Mouse (Mus musculus): Measurements from ENCODE around the gene Pappa2.

Gene Pappa2

DNA sequence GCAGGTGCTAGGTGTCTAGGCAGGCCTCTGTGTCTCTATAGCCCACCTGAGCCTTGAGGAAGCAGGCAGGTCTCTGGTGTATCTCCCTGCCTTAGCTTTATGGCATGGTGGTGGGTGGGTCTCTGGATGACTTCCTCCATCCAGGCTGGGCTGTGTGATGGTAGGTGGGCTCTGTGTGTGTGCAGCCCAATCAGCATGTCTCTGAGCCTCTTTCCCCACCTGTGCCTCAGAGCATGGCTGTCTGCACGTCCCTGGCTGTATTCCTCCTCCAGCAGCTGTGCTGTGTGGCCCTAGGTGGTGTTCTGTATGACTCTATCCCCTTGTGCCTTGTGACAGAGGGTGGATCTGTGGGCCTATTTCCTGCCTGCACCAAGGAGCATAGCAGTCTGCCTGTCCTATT lies at the start of gene Pappa2:
Gene Pappa2 (minus strand): TSS at position 101 of the 400 bp plus-strand sequence.
- no peak for TF ChIP-seq POU5F1 (IDR thresholded peaks at IDR 0.05; ENCODE audit: borderline replicate concordance, low read length)
- no peak for TF ChIP-seq CTCF (conservative IDR thresholded peaks at IDR 0.05; ENCODE audit: low read length)
- no peak for TF ChIP-seq NANOG (IDR thresholded peaks at IDR 0.05; ENCODE audit: borderline replicate concordance, low read length)
- Histone ChIP-seq H3K4me3 (replicated peaks; ENCODE audit: low read length) (no peak within 1 kb of the TSS), H3K4me1 (replicated peaks; ENCODE audit: low read depth, low read length) (no peaks in the 10 kb centered on the region), H3K9me3 (ENCODE audit: low read length) (no peaks in the 10 kb centered on the region), H3K36me3 (ENCODE audit: insufficient read depth, low read length) (no peaks in the 10 kb centered on the region), H3K27me3 (ENCODE audit: insufficient read depth, low read length) (no peaks in the 10 kb centered on the region)

DNA sequence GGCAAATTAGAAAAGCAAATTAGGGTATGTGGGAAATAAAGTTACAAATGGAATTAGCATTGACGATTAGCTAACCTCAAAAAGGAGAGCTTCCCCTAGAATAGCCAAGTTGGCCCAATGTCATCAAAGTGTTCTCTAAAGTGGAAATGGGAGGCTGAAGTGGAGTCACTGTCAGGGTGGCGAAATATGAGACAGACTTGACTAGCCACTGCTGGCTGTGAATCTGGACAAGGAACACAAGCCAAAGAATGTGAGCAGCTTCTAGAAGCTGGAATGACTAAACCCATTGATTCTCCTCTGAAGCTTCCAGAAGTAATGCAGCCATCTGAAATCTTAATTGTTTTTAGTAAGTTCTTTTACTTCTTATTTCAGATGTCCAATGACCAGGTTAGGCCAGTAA lies 48.8 kb upstream of the Pappa2 start:
- H3K27me3 ChIP-seq (ENCODE audit: insufficient read depth, low read length): no peaks in the 10 kb centered on the region
- no peaks in the 10 kb centered on the region for H3K4me1 ChIP-seq (replicated peaks; ENCODE audit: low read depth, low read length)
- no peaks in the 10 kb centered on the region for H3K36me3 ChIP-seq (ENCODE audit: insufficient read depth, low read length)
- no peak for TF ChIP-seq NANOG (IDR thresholded peaks at IDR 0.05; ENCODE audit: borderline replicate concordance, low read length)
- H3K4me3 ChIP-seq (replicated peaks; ENCODE audit: low read length): no peak overlapping the region
- H3K9me3 ChIP-seq (ENCODE audit: low read length): no peaks in the 10 kb centered on the region

DNA sequence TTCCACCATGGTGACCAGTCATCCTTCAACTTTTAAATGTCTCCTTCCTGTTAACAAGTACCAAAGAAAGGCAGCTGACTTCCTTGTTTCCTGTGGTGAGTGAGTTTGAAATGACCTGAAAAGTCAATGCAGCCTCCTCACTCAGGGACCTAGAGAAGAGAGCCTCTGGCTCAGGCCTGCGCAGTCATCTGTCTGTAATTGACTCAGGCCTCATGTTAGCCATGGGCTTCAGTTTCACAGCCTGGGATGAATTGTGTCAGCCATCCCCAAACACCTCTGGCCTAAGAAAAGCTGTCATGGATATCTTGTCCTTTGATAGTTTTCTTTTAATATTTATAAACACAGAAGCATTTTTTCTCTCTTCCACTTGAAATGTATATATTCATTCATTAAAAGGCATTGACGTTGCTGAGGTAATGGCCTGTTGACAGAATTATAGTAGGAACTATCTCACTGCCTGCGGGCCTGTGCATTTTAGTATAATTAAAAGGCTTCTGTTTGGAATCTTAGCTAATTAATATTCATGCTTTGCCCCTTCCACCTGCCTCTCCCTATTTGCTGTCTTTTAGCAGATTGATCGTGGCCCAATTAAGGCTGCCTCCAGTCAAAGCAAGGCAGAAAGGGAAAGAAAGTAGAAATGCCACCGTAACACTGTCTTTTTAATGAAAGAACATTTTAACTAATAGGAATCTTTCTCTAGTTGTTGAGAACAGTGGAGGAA lies 34.8 kb upstream of the Pappa2 start:
- Histone ChIP-seq H3K9me3 (ENCODE audit: low read length) (no peaks in the 10 kb centered on the region), H3K4me1 (replicated peaks; ENCODE audit: low read depth, low read length) (peaks cover 7% of the 10 kb centered on the region), H3K27me3 (ENCODE audit: insufficient read depth, low read length) (no peaks in the 10 kb centered on the region), H3K36me3 (ENCODE audit: insufficient read depth, low read length) (no peaks in the 10 kb centered on the region), H3K4me3 (replicated peaks; ENCODE audit: low read length) (no peak overlapping the region)
- no peak for TF ChIP-seq NANOG (IDR thresholded peaks at IDR 0.05; ENCODE audit: borderline replicate concordance, low read length)
- no peak for TF ChIP-seq POU5F1 (IDR thresholded peaks at IDR 0.05; ENCODE audit: borderline replicate concordance, low read length)
- no peak for TF ChIP-seq CTCF (conservative IDR thresholded peaks at IDR 0.05; ENCODE audit: low read length)

DNA sequence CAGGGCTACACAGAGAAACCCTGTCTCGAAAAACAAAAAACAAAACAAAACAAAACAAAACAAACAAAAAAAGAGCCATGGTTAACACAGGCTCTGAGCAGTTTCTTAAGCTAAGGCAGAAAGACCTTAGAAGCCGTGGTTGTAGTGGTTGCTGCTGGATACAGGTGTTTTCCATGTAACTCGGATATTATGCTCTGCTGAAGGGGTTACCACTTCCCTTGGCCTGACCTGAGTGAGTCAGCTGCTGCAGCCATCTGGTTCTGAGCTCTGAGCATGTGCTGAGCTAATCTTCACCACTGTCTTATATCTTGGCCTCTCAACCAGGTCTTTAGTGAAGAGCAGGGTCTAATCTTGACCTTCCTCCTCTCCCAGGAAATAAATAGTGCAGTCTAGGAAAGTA lies 6.8 kb upstream of the Pappa2 start:
- no peak for TF ChIP-seq POU5F1 (IDR thresholded peaks at IDR 0.05; ENCODE audit: borderline replicate concordance, low read length)
- no peak for TF ChIP-seq NANOG (IDR thresholded peaks at IDR 0.05; ENCODE audit: borderline replicate concordance, low read length)
- TF ChIP-seq CTCF (conservative IDR thresholded peaks at IDR 0.05; ENCODE audit: low read length): no peak
- H3K9me3 ChIP-seq (ENCODE audit: low read length): no peaks in the 10 kb centered on the region
- no peaks in the 10 kb centered on the region for H3K4me1 ChIP-seq (replicated peaks; ENCODE audit: low read depth, low read length)
- no peaks in the 10 kb centered on the region for H3K36me3 ChIP-seq (ENCODE audit: insufficient read depth, low read length)
- no peaks in the 10 kb centered on the region for H3K27me3 ChIP-seq (ENCODE audit: insufficient read depth, low read length)
- no peak overlapping the region for H3K4me3 ChIP-seq (replicated peaks; ENCODE audit: low read length)

DNA sequence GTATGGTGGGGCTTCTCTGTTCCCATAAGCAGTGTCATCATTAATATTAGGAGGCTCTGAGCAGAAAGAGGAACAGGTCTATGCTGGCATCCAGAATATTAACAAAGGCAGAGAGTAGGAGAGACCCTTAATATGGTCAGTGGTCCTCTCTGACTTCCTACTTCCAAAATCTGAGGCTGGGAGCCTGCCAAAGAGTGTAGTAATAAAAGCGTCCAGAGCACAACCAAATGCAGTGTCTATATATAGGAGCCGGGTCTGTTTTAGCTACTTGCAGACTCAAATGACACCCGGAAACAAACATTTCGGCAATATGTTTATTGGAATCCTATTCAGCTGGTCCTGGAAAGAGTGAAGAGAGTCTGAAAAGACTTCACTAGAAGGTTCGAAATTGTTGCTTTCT lies 17.9 kb downstream of the Pappa2 start:
- Histone ChIP-seq H3K9me3 (ENCODE audit: low read length) (no peaks in the 10 kb centered on the region), H3K36me3 (ENCODE audit: insufficient read depth, low read length) (no peaks in the 10 kb centered on the region), H3K4me3 (replicated peaks; ENCODE audit: low read length) (no peak overlapping the region), H3K4me1 (replicated peaks; ENCODE audit: low read depth, low read length) (no peaks in the 10 kb centered on the region), H3K27me3 (ENCODE audit: insufficient read depth, low read length) (peaks cover 14% of the 10 kb centered on the region)
- TF ChIP-seq POU5F1 (IDR thresholded peaks at IDR 0.05; ENCODE audit: borderline replicate concordance, low read length): no peak
- no peak for TF ChIP-seq CTCF (conservative IDR thresholded peaks at IDR 0.05; ENCODE audit: low read length)
- no peak for TF ChIP-seq NANOG (IDR thresholded peaks at IDR 0.05; ENCODE audit: borderline replicate concordance, low read length)

DNA sequence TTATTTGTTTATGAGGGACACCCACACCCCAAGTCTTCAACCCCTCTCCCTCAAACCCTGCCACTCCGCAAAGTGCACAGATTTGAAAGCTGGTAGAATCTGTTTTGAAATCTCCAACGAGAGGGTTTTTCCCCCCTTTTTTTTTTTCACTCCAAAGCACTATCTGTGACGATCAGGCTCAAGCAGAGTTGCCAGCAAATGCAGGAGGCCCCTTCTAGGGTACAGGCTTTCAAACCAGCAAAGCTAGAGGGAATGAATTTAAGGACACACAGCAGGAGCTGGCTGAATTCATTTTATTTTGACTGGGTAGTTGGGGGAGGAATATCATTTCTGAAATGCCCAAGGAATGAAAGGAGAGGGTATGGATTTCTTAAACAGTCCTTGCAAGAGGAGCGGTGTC lies 19.3 kb downstream of the Pappa2 start:
- TF ChIP-seq POU5F1 (IDR thresholded peaks at IDR 0.05; ENCODE audit: borderline replicate concordance, low read length) (no peak), NANOG (IDR thresholded peaks at IDR 0.05; ENCODE audit: borderline replicate concordance, low read length) (no peak), CTCF (conservative IDR thresholded peaks at IDR 0.05; ENCODE audit: low read length) (no peak)
- no peaks in the 10 kb centered on the region for H3K4me1 ChIP-seq (replicated peaks; ENCODE audit: low read depth, low read length)
- H3K27me3 ChIP-seq (ENCODE audit: insufficient read depth, low read length): peaks cover 20% of the 10 kb centered on the region
- no peaks in the 10 kb centered on the region for H3K9me3 ChIP-seq (ENCODE audit: low read length)
- no peaks in the 10 kb centered on the region for H3K36me3 ChIP-seq (ENCODE audit: insufficient read depth, low read length)
- H3K4me3 ChIP-seq (replicated peaks; ENCODE audit: low read length): no peak overlapping the region

DNA sequence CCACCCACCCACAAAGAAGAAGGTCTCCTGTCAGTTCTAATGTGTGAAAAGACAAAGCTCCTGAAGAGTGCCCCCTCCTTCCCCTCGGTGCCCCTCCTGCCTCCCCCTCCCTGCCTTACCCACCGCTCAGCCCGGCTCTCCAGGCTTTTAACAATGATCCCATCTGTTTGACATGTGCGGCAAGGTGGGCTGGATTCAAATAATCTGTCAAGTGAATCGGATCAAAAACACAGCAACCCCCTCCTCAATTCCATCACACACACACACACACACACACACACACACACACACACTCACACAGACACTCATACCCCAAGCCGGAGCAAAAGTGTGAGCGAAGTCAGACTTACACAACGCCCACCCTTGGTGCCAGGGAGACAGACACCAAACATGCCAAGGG lies 19.7 kb downstream of the Pappa2 start:
- Histone ChIP-seq H3K36me3 (ENCODE audit: insufficient read depth, low read length) (no peaks in the 10 kb centered on the region), H3K4me3 (replicated peaks; ENCODE audit: low read length) (no peak overlapping the region), H3K4me1 (replicated peaks; ENCODE audit: low read depth, low read length) (no peaks in the 10 kb centered on the region), H3K27me3 (ENCODE audit: insufficient read depth, low read length) (peaks cover 20% of the 10 kb centered on the region), H3K9me3 (ENCODE audit: low read length) (no peaks in the 10 kb centered on the region)
- TF ChIP-seq POU5F1 (IDR thresholded peaks at IDR 0.05; ENCODE audit: borderline replicate concordance, low read length) (no peak), CTCF (conservative IDR thresholded peaks at IDR 0.05; ENCODE audit: low read length) (no peak), NANOG (IDR thresholded peaks at IDR 0.05; ENCODE audit: borderline replicate concordance, low read length) (no peak)

DNA sequence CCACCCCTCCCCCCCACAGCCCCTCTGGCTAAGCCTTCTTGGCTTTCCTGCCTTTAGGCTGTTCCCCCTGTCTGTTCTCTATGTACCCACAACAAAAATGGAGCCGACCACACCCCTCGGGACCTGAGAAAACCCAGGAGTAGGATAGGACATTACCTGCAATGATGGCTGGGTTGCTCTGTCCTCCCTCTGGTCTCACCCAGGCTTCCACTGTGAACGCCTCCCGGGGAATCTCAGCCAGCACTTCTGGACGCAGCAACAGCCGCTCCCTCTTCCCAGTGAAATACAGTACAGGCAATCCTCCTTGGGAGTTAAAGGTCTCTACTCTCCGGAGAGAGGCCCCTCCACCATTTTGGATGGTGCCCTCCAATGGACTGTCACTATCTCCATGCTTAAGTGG lies 23.9 kb downstream of the Pappa2 start:
- no peak overlapping the region for H3K4me3 ChIP-seq (replicated peaks; ENCODE audit: low read length)
- H3K36me3 ChIP-seq (ENCODE audit: insufficient read depth, low read length): no peaks in the 10 kb centered on the region
- H3K27me3 ChIP-seq (ENCODE audit: insufficient read depth, low read length): peaks cover 30% of the 10 kb centered on the region
- TF ChIP-seq POU5F1 (IDR thresholded peaks at IDR 0.05; ENCODE audit: borderline replicate concordance, low read length) (no peak), NANOG (IDR thresholded peaks at IDR 0.05; ENCODE audit: borderline replicate concordance, low read length) (no peak), CTCF (conservative IDR thresholded peaks at IDR 0.05; ENCODE audit: low read length) (no peak)
- H3K9me3 ChIP-seq (ENCODE audit: low read length): no peaks in the 10 kb centered on the region
- no peaks in the 10 kb centered on the region for H3K4me1 ChIP-seq (replicated peaks; ENCODE audit: low read depth, low read length)

DNA sequence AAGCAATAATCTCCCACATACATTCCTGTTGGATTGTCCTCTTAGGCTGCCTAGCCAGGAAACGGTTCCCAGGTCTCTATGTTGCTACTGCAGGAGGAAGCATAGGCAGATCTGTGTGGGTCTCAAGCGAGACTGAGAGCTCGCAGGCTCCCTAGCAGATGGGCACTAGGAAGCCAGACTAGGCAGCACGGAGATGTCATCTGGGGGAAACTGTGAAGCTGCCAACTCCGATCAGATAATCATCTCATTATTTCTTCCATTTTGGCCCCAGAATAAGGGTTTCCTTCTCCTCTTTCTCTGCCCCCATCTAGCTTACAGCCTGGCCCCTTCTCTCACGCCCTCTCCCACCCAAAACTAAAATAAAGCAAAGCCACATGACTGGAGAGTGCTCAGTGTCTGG lies 25.5 kb downstream of the Pappa2 start:
- Histone ChIP-seq H3K4me3 (replicated peaks; ENCODE audit: low read length) (no peak overlapping the region), H3K4me1 (replicated peaks; ENCODE audit: low read depth, low read length) (no peaks in the 10 kb centered on the region), H3K9me3 (ENCODE audit: low read length) (no peaks in the 10 kb centered on the region), H3K27me3 (ENCODE audit: insufficient read depth, low read length) (peaks cover 25% of the 10 kb centered on the region), H3K36me3 (ENCODE audit: insufficient read depth, low read length) (no peaks in the 10 kb centered on the region)
- TF ChIP-seq POU5F1 (IDR thresholded peaks at IDR 0.05; ENCODE audit: borderline replicate concordance, low read length) (no peak), CTCF (conservative IDR thresholded peaks at IDR 0.05; ENCODE audit: low read length) (no peak), NANOG (IDR thresholded peaks at IDR 0.05; ENCODE audit: borderline replicate concordance, low read length) (no peak)

Data from E14TG2a.4 (cell line).